Mouse (Mus musculus): ENCODE measurements around the gene Ap5b1. TPM values are rescaled to one million over a fixed set of nuclear protein-coding genes. Genes with fewer than 3 reads are reported as not detected.

Gene Ap5b1
- polyA plus RNA-seq (2012), result 18.6 and 18.8 TPM in 2 replicates

DNA sequence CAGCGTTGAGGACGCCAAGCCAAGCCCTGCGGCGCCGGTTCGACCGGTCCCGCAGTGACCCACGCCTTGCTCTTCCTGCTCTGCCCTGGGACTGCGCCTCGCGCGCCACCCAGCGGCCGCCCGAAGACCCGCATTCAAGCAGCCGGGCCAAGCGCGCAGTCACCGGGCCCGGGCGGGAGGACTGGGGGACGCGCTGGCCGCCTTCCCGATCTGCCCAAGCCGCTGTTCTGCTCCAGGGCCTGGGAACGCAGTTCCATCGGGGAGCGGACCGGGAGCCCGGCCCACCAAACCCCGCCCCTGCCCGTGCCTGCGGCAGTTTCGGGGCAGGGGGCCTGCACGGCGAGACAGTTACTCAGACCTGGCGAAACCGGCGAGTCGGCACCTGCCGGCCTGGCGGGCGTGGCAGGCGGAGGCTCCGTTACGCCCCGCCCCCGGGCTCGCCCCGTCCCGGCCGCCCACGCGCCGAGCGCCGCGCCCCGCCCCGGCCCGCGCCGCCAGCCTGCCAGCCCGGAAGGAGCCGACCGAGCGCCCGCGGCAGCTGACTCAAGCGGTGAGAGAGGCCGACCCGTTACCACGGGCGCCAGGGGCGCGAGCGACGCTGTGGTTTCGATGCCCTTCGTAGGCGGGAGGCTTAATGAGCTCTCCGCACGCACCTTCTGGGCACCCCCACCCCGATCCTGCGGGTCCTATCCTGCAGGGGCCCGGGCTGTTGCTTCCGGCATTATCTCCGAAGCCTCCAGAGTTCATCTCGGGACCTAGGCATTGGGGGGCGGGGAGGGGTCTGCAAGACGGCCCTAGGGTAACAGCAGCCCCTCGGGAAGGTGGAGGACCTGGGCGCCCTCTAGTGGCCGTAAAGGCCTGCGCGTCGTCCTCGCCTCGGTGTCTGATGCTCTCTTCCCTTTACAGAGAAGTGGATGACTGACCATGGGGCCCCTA lies at the start of gene Ap5b1:
TSS of gene Ap5b1 (plus strand) at position 492 of the 936 bp plus-strand sequence.
- TF ChIP-seq GATA1 (IDR thresholded peaks at IDR 0.05; ENCODE audit: low read length), result no peak

DNA sequence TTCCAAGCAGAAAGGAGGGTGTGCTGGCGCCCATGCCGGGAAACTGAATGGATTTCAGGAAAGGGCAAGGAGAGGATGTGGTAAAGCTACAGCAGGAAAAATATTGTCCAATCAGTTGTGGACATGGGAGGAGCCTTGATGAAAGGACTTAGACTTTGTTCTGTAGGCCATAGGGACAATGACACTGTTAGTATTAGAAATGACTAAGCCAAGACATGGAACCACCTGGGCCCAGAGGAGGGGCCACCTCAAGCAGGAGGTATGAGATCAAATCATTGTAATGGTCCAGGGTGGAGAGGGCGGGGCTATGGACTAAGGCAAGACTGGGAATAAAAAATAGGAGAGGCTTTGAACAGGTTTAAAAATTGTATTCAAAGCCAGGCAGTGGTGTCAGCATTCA lies 49.1 kb upstream of the Ap5b1 start:
- TF ChIP-seq GATA1 (IDR thresholded peaks at IDR 0.05; ENCODE audit: low read length), result no peak

DNA sequence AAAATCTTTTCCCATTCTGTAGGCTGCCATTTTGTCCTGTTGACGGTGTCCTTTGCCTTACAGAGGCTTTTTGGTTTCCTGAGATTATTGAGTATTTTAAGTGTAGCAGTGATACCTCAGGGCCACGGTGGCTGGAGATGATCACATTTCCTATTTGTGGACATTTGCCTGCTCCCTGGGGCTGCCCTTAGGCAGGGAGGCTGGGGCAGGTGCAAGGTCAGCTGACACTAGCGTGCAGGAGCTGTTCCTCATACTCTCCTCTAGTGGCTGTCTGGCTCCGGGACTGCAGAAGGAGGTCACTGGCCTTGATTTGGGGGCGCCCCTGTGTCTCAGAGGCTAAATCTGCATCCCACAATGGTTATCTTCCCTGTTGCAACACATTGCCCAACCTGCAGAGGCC lies 42.6 kb upstream of the Ap5b1 start:
- TF ChIP-seq GATA1 (IDR thresholded peaks at IDR 0.05; ENCODE audit: low read length), result no peak

DNA sequence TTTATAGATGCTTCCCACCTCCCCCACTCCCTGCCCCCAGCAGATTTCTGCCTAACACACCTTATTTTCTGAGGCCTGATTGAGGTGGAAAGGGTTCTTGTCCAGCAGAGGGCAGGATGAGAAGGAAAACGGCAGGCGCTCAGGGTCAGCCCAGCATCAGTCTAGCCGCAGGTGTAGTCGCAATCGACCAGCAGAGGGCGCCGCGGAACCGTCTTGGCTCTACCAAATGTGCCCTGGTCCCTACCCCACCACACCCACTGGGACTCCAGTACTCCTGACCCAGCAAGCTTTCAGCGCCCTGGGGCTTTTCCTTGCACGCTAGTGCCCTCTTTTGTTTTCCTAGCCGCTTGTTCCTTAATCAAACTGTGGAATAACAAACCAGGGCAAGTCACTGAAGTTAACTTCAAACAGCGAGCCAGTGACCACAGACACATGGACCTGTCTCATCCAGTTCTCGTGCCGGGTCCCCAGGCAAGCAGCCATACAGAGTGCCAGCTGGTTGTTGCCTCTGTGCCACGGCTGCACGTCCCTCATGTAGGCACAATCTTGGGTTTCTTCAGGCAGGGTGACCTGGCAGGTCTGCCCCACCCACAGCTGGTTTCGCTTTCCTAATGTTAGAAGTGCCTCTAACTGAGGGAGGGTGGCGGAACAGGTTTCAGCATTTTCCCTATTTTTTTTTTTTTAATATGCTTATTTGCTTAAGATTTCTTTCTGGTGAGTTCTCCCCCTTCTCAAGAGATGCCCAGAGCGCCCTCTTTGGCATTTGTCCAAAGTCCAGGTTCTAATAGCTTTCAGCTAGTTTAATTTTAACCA lies 38.3 kb upstream of the Ap5b1 start:
- no peak for TF ChIP-seq GATA1 (IDR thresholded peaks at IDR 0.05; ENCODE audit: low read length)

DNA sequence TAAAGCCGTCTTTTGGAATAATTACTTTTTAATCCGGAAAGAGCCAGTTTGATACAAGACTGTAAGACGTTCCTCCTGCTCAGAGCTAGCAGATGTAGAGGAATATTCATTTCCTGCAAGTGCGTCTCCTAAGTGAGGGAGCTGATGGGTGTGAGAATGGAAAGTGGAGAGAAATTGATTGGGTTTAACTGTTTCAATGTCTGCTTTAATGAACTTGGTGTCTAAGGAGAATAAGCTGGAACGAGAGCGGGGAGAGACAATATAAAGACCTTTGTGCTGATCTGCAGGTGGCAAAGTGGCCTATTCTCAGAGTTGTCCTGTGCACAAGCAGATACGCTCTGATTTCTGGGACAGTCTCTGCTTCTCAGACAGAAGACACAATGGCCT lies 37.7 kb upstream of the Ap5b1 start:
- no peak for TF ChIP-seq GATA1 (IDR thresholded peaks at IDR 0.05; ENCODE audit: low read length)

DNA sequence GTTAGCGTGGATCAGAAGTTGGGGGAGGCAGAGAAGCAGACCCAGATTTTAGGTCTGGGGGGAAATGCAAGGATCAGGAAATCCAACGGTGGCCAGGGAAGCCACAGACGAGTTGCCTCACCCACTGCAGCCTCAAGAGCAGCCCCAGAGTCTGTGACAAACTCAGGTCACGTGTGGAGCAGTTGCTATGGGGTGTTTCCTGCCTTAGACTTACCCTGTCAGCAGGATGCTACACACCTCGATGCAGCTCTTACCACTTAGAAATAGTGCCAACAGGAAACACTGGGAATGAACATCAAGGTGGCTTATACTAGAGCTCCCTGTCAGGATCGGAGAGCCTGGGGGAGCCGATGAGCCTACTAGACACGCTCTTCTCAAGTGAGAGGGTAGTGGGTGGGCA lies 35.3 kb upstream of the Ap5b1 start:
- no peak for TF ChIP-seq GATA1 (IDR thresholded peaks at IDR 0.05; ENCODE audit: low read length)

DNA sequence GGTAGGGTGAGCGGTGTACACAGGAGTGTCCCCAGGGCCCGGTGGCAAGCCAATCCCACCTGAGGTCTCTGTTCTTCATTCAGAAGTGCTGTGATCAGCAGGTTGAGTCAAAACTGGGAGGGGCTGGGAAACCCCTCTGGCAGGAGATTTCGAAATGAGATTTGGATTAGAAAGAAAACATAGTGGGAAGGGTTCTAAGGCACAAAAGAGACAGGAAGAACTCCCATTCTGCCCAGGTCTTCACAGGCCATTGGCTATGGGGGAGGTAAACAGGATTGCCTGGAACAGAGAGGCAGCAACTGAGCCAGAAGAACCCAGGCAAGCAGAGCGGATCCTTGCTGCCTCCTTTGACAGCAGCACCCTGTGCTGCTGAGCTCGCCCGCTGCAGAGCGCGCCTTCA lies 29.0 kb upstream of the Ap5b1 start:
- TF ChIP-seq GATA1 (IDR thresholded peaks at IDR 0.05; ENCODE audit: low read length), result no peak

DNA sequence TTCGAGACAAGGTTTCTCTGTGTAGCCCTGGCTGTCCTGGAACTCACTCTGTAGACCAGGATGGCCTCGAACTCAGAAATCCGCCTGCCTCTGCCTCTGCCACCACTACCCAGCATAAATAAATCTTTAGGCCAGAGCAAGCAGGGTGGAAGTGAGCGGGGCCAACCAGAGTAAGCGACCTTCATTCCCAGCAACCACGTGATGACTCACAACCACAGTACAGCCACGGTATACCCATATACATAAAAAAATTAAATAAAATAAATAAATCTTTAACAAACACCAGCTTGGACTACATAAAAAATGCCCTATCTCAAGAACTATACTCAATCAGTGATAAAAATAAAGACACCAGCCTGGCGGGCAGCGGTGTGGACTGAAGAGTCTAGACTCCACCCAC lies 24.5 kb upstream of the Ap5b1 start:
- TF ChIP-seq GATA1 (IDR thresholded peaks at IDR 0.05; ENCODE audit: low read length), result no peak

DNA sequence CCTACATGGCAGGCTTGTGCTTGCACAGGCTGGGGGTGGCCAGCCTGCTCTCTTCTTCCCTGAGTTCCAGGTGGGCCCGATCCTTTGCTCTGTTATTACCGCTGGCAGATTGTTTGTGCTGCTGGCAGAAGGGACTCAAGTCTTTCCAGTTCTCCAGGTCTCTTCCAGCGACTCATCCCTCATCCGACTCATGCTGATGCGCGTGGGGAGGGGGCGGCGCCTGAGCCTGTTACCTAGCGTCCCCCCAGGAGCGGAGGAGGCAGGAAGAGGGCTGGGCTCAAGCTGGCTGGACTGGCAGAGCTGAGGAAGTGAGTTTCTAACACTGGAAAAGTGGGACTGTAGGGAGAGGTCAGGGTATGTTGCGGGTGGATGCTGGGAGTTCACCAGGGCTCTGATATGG lies 23.8 kb upstream of the Ap5b1 start:
- TF ChIP-seq GATA1 (IDR thresholded peaks at IDR 0.05; ENCODE audit: low read length), result no peak

DNA sequence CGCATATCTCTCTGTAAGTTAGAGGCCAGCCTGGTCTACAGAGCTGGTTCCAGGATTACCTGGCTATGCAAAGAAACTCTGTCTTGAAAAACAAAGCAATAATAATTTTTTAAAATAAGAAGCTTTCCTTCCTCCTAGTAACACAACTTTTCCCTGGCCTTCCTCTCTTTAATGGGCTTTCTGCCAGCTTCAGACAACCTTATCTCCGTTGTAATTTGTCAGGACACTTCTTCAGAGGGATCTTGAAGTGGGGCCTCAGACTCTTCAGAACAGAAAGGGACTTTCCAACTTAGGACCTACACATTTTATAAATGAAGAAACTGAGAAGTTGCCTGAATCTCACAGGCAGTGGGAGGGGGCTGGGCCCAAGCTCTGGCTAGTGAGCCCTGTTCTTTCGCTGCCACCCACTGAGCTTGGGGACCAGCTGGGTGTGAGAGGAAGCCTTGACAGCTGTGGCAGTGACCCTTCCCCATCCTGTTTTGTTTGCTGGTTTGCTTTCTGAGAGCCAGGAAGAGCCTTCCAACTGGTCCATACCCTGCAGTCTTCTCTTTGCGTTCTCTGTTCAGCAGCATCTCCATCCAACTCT lies 20.3 kb upstream of the Ap5b1 start:
- TF ChIP-seq GATA1 (IDR thresholded peaks at IDR 0.05; ENCODE audit: low read length), result no peak

DNA sequence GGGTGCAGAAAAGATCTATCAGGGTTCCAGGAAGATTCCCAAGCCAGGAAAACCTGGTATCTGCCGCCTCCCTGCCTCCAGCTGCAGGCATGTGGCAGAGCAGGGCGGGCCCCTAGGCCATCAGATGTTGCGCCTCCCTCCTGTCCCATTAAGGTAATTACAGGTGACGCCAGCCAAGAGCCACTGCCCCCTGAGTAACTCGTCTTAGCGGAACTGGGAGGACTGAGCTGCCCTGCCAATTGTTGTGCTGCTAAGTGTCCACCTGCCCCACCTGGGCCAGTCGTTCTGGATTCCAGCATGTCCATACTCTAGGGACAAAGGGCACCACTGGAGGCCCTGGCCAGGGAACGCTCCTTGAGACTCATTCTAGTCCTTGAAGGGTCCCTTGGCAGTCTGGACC lies 14.0 kb upstream of the Ap5b1 start:
- no peak for TF ChIP-seq GATA1 (IDR thresholded peaks at IDR 0.05; ENCODE audit: low read length)

DNA sequence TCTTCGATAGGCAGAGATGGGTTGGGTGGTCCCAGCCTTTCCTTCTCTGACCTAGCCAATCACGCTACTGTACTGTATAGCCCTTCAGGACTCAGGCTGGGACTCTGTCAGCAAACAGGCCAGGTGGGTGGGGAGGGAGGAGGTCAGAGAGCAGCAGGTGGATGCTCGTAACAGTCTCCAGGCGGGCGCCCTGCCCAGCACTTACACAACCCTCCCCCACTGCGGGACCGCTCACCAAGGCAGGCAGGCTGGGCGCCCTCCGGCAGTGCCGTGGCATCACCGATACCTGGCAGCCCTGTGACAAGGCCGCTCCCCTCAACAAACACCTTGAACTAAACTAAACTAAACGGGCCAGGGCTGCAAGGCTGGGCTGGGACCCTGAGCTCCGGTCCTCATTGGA lies 13.6 kb upstream of the Ap5b1 start:
- no peak for TF ChIP-seq GATA1 (IDR thresholded peaks at IDR 0.05; ENCODE audit: low read length)

DNA sequence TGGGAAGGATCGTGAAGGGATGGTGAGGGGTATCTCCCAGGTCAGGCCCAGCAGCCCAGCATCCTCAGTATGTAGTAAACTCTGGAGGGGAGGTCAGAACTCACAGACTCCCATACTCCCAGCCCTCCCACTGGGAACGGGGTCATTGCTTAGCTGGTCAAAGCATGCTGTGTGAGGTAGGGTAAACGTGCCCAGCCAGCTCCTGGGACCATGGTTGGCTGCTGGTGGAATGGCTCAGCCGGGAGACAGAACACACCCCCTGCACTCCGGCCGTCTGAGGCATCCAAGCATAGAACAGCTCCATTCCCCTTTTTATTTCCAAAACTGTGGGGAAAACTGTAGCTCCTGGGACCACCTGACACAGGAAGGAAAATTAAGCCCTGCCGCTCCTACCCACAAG lies 9.7 kb upstream of the Ap5b1 start:
- no peak for TF ChIP-seq GATA1 (IDR thresholded peaks at IDR 0.05; ENCODE audit: low read length)

DNA sequence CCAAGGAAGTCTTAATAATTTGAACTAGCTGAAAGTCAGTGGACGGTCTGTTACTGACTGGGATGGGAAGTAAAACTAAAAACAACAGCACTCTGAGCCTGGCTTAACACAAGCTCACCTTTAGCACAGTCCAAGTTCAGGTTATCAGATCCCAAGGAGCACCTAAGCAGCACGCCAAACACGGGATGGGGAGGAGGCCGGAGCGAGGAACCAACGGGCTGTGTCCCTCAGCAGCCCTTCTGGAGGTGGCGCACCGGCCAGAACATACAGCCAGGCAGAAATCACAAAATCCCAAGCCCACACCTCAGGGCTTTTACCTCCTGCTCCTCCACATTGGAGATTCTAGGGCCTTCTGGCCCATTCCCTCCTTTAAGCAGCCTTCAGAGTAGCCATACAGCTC lies 9.1 kb upstream of the Ap5b1 start:
- TF ChIP-seq GATA1 (IDR thresholded peaks at IDR 0.05; ENCODE audit: low read length), result no peak

DNA sequence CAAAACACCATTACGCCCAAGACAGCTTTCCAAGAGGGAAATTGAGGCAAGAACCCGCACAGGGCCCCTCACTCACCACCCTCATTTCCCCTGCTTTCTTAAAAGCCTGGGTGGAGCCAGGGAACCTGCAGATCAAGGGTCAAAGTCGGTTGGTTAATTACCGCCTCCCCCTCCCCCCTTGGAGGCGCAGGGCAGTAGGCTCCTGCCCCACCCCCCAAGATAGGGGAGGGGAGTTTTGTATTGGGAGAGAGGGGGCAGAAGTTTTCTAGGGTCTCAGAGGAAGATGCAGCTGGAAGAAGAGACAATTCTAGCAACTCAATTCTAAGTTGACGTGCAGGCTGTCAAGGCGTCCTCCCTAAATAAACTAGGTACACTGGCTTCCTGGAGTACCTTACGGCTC lies 8.6 kb upstream of the Ap5b1 start:
- TF ChIP-seq GATA1 (IDR thresholded peaks at IDR 0.05; ENCODE audit: low read length), result no peak

Data from G1E-ER4 (cell line).